Mouse (Mus musculus) spleen, adult 12 weeks (tissue): ENCODE measurements at regions not wholly inside any gene's neighbourhood (a gene's known extent, or its start where the extent isn't known, plus 50 kb on each side); places are given as distances from the start of the nearest gene placed in this dataset.

Experiments
- DNase-seq: peaks from one replicate; pipeline ENCODE4 v3.0.0; 2022; ENCODE audit warnings: low spot score

DNA sequence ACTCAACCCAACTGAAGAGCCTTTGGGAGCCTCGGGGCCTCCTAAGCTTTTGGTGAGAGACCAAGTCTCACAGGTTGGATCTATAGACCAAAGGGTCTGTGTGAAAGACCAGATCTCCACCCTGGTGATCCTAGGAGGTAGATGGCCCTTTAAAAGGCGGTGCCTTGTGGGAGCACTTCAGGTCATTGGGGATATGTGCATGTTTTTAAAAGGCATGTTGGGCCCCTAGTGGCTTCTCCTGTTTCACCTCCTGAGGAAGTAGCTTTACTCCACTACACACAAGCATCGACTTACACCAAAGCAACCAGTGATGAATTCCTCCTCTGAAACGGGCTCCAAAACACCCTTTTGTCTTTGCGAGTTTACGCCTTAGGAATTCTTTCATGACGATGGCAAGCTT, 292.3 kb upstream of the Cdh5 start:
- DNase-seq = no peak

DNA sequence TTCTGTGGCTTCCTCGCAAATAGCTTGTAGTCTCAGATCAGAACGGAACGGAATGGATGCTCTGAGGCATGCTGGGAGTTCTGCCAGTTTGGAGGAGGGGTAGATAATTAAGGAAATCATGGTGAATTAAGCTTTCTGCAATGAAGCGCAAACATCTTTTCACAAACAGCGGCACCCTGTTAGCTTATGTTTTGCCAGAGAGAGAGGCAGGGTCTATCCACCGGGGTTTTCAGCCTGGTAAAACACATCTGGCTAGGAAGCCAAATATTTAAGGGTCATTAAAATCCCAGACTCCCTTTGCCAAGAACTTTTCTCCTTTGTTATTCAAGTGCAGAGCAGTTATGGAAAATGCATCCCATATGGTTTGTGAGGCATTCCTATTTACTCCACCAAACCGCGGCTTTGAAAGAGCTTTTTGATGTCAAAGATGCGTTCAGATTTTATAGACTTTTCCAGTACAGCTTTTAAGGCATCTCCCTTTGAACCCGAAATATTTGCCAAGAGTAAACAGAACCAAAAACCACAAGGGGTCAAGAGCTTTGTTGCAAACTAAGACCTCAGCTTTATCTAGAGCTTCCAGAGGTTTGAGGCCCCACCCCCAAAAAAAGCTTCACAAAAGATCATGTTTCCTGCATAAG, 287.4 kb upstream of the Cdh5 start:
- no peak for DNase-seq

DNA sequence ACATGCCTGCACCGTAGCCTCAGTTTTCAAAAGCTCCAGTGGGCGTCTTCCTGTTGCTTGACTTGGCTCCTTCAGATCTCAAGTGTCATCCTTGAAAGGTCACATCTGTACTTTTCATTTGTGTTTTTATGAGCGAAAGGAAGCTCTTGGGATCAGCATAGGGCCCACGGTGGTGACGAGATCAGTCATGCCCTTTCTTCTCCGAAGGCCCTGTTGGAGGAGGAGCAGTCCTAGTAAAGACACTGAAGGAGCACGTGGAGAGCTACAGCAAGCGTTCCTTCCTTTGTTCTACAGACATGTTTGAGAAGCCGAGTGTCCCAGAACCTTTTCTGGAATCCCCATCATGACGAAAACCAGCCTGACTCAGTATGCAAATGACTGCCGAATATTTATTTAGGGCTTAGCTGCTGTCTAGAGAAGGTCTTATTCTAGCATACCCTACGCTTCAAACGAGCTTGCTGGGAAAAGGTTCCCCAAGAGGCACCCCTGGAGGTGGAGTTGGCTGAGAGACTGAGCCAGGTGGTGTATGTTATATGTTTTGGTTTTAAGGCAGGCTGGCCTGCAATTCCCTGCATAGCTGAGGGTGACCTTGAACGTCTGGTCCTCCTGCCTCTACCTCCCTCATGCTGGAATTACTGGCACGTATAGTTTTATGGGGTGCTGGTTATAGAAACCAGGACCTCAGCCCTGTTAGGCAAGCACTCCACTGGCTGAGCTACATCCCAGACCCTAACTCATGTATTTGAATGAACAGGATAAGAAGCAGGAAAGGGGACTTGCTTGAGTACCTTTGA, 285.1 kb upstream of the Cdh5 start:
- DNase-seq = no peak

DNA sequence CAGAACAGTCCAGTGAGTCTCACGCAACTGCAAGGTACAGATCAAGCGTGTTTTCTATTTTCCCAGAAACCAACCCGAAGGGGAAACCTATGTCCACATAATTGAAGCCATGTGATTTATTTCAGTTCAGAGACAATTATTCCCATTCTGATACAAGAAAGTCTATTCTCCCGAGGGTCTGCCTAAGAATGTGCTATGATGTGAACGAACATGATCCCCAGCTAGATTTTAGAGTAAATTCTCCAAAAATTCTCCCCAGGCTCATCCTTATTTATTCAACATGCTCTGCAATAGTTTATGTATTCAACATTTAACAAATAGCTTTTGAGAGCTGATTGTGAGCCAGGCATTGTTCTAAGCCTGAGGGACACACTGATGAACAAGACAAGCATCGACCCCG, 277.9 kb upstream of the Cdh5 start:
- DNase-seq = no peak

DNA sequence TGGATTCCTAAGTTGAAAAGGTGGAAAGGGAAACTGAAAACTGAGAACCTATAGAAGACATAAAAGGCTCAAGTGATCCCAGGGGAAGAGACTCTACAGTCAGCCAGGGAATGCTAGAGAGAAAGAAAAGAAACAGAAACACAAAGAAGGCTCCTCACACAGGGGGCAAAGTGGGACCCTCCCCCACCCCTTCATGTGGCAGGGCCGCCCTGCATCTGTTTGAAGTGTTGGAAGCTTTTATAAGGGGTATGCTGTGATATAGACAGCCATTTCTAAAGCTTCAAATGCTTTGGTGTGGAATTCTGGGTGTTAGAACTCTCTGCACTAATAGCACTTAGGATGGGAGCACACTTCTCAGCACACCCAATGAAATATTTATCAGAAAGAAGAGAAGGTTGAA, 276.7 kb upstream of the Cdh5 start:
- DNase-seq = no peak

DNA sequence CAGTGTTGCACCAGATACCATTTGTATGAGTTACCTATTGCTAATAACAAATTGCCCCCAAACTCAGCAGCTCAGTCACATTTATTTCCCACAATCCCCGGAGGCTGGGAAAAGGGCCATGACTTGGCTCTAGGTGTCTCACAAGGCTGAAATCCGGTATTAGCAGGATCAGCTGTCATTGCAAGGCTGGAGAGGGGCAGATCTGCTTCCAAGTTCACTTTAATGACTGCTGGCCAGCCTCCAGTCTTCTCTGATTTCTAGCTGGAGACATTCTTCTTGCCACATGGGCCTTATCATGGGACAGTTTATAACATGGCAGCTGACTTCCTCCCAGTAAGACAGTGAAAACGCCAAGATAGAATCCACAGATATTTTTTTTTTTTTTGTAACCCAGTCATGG, 276.1 kb upstream of the Cdh5 start:
- DNase-seq = no peak

DNA sequence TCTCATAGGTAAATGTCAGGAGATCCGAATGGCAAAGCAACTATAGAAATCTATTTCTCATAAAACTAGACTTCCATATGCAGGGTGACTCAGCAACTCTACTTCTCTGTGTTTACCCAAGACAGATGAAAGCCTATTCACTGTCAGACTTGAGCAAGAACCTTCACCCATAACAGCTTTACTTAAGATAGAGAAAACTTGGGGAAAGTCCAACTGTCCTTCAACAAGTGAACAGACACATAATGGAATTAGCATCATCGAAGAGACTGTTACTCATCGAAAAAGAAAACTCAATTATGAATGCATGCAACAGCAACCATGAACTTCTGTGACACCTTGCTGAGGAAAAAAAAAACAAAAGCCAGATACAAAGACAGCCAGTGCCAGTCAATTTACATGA, 271.0 kb upstream of the Cdh5 start:
- DNase-seq = no peak

DNA sequence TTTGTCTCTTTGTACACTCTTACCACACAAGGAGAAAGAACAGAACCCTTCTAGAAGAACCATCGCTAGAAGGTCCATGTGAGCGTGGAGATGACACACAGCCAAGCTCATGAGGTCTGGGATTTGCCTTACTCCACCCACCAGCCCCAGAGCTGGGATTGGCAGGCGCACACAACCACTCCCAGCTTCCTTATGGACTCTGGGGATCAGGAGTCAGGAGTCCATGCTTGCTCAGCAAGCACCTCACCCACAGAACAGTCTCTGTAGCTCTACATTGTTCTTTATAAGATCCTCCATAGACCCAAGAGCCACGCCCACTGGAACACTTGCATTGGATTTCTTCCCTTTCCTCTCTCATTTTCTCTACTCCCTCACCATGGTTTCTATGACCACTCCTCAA, 261.4 kb upstream of the Cdh5 start:
- DNase-seq = no peak

DNA sequence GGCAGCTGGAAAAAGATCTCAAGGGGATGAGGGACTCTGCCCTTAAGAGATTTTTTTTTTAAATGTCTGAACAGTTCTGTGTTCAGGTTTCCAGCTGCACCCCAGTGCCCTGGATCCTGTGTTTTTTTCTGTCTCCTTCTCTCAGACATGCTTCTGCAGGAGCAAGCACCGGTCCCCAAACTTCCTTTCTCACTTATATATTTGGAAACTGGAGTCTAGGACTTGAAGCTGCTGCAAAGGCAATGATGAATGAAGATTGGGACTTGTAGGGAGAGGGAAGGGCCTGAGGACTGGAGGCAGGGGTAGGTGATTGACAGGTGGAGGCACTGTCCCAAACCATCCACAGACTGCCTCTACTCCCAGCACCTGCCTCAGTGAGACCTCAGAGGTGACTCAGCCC, 255.5 kb upstream of the Cdh5 start:
- no peak for DNase-seq

DNA sequence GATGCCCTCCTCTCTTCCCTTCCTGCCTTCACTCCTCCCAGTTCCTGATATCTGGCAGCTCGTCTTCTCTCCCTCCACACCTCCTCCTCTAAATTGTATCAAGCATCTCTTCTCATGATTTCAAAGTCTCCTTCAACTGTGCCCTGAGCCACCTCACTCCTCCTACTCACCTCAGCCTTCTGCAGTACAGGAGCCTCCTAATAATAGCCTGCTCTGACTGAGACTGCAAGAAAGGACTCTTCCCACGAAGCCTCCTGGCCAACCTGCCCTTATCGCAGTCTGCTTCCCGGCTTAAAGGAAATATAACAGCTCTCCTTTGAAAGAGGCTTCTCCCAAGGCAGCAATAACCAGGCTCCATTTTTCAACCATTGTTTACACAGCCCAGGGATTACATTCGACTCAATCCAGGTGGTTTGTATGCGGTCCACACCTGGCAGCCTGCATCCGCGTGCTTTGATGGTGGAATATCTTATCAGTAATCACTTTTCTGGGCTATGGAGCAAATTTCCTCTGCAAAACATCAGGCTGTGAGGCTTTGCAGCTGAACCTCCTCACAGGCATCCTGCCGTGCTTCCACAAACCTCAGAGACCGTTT, 254.9 kb upstream of the Cdh5 start:
- DNase-seq = no peak

DNA sequence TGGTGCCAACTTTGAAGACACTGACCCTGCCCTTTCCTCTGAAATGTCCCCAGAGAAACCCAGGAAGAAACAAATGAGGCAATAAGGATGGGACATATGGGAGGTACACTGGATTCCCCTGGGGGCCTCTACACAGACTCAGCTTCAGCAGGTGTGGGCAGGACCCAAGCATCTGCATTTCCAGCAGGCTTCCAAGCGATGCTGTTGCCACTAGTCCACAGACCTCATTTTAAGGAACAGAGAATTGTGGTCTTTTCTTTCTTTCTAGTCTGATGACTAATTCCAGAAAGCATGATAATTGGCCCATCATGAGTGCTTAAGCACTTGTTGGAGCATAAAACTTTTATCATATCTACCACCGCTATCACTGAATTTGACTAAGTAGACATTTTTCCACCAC, 251.6 kb upstream of the Cdh5 start:
- no peak for DNase-seq

DNA sequence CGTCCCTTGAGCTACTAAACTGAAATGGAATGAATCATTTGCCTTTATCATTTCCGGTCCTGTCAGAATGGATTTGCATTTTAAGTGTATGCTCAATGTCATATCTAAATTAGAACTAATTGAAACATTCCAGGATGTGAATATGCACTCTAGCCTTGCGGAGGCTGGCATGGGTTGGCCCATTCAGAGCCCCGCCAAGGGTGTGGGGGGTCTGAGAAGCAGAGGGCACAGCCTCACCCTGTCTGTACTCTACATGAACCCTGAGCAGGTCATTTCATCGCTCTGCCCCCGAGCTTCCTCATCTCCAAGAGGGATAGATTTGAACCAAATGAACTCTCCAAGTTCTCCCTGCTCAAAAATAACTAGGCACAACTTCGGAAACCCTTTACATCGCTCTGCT, 250.1 kb upstream of the Cdh5 start:
- no peak for DNase-seq

DNA sequence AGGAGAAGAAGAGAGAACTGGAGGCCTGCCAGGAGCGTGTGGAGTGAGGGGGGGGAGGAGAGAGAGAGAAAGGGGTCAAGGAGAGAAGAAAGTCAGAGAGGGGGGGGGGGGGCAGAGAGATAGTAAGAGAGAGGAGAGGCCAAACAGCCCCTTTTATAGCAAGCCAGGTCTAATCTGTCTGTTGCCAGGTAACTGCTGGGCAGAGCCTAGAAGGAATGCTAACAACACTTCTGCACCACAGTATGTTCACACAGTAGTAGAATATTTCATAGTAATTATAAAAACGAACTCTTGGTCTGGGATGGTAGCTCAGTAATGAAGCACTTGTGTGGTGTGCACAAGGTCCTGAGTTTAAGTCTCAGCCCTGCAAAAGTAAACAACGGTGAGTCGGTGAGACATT, 248.4 kb upstream of the Cdh5 start:
- no peak for DNase-seq

DNA sequence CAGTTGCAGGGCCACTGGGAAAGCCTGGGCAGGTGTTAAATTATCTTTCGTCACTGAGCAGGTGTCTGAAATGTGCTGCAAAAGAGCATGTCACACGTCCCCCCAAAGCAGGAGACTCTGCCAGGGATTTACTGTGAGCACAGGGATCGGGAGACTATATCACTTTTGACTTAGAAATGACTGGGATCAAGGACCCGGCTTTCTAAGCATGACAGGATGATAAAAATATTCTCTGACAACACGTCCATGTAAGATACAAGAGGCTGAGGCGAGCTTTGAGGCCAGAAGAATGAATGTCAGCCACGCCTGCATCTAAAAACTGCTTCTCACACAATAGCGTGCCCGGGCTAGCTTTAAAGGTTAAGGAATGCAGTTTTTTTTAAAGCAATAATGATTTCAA, 246.1 kb upstream of the Cdh5 start:
- DNase-seq = no peak

DNA sequence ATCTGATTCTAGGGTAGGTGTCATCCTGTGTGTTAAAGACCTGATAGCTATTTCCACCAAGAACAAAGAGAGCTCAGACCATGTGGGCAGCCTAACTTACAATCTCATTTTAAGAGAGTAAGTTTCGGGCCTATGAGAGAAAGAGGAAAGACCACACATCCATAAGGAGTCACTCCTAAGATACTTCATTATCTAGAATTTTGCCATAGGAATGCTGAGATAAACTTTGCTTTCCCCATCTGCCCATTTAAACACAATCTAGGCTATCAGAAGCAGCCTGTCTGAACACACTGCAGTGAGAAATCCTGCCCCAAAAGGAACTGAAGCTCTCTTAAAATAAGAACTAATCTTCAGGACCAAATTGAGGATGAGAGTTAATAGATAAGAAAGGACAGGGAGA, 242.3 kb upstream of the Cdh5 start:
- no peak for DNase-seq

DNA sequence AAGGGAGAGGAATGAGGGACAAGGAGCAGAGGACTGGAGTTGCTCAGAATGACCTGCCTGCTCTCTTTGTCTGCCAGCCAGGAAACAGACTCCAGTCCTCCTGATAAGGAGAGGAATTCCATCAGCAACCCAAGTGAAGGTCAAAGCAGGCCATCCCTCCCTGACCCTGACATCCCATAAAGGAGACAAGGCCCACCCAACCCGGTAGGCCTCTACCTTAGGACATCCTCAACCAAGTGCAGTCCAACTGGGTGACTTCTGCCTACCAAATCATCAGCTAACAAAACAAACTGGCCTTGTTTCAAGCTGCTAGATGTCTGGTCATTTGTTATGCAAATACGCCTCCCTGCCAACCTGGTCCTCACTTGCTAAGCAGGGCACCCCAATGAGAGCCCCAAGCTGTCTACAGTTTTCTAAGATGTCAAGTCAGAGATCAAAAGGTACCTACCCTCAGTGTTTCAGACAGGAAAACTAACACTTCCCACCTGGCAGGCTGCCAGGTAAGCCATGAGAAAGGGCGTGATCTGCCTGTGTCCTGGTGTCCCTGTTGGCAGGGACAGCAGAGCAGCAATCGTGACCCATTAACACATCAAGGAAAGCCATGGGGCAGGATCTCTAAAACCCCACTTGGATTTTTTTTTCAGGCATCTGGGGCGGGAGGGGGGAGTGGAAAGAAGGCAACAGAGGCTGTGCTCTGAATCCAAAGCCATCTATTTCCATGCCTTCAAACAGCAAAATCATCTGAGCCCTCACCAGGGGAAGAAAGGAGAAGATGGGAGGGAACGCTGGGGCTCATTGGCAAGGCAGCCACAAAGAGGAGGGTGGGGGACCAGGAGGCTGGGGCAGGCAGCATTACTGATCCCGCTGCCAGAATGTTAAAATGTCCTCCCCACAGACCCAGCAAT, 227.6 kb upstream of the Cdh5 start:
- no peak for DNase-seq

DNA sequence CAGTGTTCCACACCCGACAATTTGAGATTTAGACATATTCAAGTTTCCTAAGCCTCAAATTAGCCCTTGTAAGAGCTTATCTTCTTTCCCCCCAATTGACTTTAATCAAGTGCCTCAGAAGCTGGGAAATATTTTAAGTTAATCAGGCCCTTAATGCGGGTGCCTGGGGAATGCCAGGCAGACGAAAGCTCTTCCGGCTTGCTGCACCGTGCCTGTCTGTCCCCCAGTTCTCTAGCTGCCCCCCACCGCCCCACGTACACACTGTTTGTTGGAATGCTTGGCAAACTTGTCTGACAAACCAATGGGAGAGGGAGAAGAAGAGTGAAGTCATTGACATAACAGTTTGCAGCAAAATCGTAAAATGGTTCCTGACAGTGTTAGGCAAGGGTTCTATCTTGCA, 226.9 kb upstream of the Cdh5 start:
- no peak for DNase-seq

DNA sequence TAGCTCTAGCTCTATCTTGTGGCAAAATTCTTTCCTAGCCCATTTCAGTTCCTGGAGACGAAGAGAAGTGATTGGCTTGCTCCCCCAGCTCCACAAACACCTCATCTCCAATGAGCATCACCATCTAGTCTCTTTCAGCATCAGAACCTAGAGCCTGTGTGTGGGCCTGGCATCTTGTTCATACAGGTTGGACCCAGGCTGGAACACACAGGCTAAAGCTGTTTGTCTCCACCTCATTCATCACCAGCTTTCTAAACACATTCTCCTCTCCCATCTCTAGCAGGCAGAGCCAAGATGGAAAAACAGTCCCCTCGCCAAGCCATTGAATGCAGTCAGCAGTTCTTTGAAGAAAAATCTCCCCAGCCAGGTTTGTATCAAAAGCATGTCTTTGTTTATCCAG, 221.9 kb upstream of the Cdh5 start:
- no peak for DNase-seq

DNA sequence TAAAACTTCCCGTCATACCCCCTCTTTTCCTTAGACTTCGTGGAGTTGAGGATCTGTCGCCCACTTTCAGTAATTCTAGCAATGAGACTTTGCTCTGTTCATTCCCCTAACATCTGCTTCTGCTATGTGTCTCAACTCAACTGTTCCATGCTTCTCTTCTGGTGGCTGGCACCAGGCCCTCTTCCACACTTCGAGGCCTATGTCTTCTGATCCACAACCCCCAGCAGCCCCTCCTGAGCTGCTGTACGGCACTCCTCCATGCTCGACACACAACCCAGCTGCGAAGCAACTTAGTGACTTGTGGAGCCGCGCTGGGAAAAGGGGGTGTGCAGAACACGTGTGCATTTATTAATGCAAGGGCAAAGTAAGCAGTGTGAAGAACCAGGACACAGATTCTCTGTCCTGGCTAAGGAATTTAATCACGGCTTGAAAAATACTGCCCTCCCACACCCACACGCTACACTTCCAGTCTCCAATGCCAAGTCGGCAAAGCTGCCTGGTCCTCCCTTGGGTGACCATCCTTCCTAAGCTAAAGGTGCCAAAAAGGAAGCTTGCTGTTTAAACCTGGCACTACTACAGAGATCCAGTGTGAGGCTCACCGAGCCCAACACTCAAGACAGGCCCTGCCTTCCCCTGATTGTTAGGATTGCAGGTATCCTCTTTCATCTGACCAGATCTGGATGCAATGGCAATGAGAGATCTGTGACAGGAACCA, 220.8 kb upstream of the Cdh5 start:
- no peak for DNase-seq

DNA sequence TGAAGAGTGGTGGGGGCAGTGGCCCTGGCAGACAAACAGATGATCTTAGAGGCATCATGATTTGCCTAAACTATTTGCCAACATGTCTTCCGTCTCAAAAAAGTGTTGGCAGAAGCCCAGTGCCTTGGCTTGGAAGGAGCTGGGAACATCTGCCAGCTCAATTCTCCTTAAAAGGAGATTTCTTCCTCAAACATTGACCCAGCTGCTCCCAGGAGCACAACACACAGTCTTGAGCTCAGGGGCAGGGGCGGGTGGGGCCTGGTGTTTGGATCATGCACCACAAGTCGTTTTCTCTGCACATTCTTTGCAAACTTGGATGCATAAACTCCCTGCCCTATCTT, 220.3 kb upstream of the Cdh5 start:
- DNase-seq = no peak

DNA sequence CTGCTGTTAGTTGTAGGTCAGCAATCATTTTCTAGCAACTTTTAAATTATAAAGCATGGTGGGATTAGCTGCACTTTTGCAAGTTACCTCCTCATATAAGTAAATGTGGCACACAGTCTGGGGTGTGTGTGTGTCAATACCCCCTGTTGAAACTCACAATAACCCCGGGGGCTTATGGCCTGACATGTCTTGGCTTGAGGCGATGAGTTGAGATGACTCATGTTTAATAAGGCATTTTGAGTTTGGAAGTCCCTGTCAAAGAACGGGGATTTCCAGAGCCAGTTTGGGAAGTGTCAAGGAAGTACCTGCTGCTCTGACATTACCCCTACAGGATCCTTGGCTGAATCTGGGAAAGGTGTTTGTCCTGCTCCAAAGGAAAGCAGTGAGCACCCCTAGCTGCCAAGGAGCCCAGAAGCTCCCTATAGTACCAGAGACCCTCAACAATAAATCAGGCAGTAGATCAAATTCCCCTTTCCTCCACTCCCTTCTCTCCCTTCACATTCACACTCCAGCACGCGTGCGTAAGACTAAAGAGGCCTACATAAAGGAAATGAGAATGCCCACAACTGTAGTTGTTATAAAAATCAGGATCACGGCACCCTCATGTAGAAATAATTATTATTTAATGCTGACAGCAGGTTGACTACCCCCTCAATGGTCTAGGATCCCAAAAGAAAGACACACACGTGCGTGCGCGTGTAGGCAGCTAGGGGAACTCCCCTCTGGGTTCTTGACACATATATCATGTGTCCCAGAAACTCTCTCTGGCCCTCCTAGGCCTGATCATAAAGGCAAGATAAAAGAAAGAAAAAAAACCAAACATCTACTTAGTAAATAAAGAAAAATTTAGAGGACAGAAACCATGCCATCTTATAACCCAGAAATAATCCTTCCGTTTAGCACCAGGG, 216.3 kb upstream of the Cdh5 start:
- no peak for DNase-seq
